In the genomic region with DNA sequence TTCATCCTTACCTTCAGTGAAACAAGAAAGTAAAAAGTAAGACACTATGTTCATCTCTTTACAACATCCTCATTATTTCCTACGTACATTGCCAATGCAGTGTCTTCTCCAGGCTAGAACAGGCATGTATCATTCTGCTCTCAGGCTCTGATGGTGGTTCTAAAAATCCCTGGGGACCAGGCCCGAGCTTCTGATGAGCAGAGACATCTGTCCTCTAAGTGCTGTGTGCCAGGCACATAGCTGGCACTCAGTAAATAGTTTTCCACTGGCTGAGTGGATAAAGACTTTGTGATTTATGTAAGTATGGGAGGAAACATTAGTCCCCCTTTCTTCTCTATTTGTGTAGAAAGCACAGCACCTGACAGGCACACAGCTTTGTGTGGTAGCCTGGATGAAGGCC, we compare ENCODE assay signal across 24 mouse cellular contexts.
A peak's percentile ranks its signal among the peaks of the same experiment; 100 is the strongest.
DNase-seq lines count a peak whose midpoint lies in the region; ATAC-seq lines count a peak whose summit lies in the region.
"Had no signal": no experiment of that assay in that cellular context is flagged by ENCODE, and none has a peak within 500 bp of the region (broad histone marks: within the 10 kb centered on the region; RNA-seq: fewer than 3 reads in every experiment).

No protein-coding gene starts in this region.

- WGBS in forebrain, embryonic 14.5 days: 44% methylated on average over 2 of the region's 2 CpGs
- WGBS in forebrain, embryonic 12.5 days: 78% methylated on average over 2 of the region's 2 CpGs
- WGBS in neural tube, embryonic 13.5 days: 39% methylated on average over 2 of the region's 2 CpGs

- H3K36me3 ChIP-seq in forebrain, embryonic 14.5 days (ENCODE audit: control insufficient read depth, insufficient read depth, low read length): no peaks in the 10 kb centered on the region
- H3K36me3 ChIP-seq in forebrain, embryonic 12.5 days (replicated peaks): no peaks in the 10 kb centered on the region
- no peaks in the 10 kb centered on the region for H3K36me3 ChIP-seq in neural tube, embryonic 13.5 days
- H3K36me3 ChIP-seq: embryonic facial prominence, embryonic 12.5 days; forebrain, embryonic 15.5 days; liver, embryonic 13.5 days; midbrain, embryonic 12.5 days had no signal

- peak; percentile 47 for DNase-seq in forebrain, embryonic 14.5 days (ENCODE audit: low spot score)
- DNase-seq in left cerebral cortex, postnatal 4 days: peak; percentile 51
- DNase-seq in left cerebral cortex, adult 18-20 months (ENCODE audit: low spot score in 2 of 2): no peak
- DNase-seq in brain, adult 2 months (ENCODE audit: low read depth, low spot score): peak; percentile 1
- DNase-seq in T-cell, adult 2 months (ENCODE audit: low spot score): no peak
- DNase-seq in left cerebral cortex, postnatal 14 days (ENCODE audit: low spot score in 2 of 2): no peak
- DNase-seq: adrenal gland, postnatal 25 days; cerebellum, adult 11-12 months; cerebellum, postnatal 25 days; gastrocnemius, postnatal 14 days; heart, adult 11 months; kidney, postnatal 25 days; liver, embryonic 13.5 days; lung, adult 2 months; lung, postnatal 14 days had no signal

- intact Hi-C loops in left cerebral cortex, postnatal 4 days (cut with DNase I): no loop called here
- intact Hi-C loops in left cerebral cortex, postnatal 14 days (cut with DNase I): no loop called here

- no peaks in the 10 kb centered on the region for H3K9me3 ChIP-seq in forebrain, embryonic 14.5 days (replicated peaks; ENCODE audit: control insufficient read depth, low read length)
- H3K9me3 ChIP-seq in forebrain, embryonic 12.5 days: no peaks in the 10 kb centered on the region
- no peaks in the 10 kb centered on the region for H3K9me3 ChIP-seq in neural tube, embryonic 13.5 days
- H3K9me3 ChIP-seq: embryonic facial prominence, embryonic 12.5 days; forebrain, embryonic 15.5 days; liver, embryonic 13.5 days; midbrain, embryonic 12.5 days had no signal

- H3K9ac ChIP-seq in forebrain, embryonic 14.5 days (ENCODE audit: low read length): no peak overlapping the region
- no peak overlapping the region for H3K9ac ChIP-seq in forebrain, embryonic 12.5 days
- H3K9ac ChIP-seq in neural tube, embryonic 13.5 days: no peak overlapping the region
- H3K9ac ChIP-seq: embryonic facial prominence, embryonic 12.5 days; forebrain, embryonic 15.5 days; liver, embryonic 13.5 days; midbrain, embryonic 12.5 days had no signal

- no peak overlapping the region for H3K27ac ChIP-seq in forebrain, embryonic 14.5 days (ENCODE audit: low read depth, low read length)
- H3K27ac ChIP-seq in forebrain, embryonic 12.5 days: no peak overlapping the region
- H3K27ac ChIP-seq in neural tube, embryonic 13.5 days (replicated peaks): no peak overlapping the region
- H3K27ac ChIP-seq: embryonic facial prominence, embryonic 12.5 days; forebrain, embryonic 15.5 days; layer of hippocampus, adult 2 months; liver, embryonic 13.5 days; midbrain, embryonic 12.5 days had no signal

- peaks cover 17% of the 10 kb centered on the region for H3K4me1 ChIP-seq in forebrain, embryonic 14.5 days (ENCODE audit: control insufficient read depth, insufficient read depth, low read length)
- peaks cover 10% of the 10 kb centered on the region for H3K4me1 ChIP-seq in forebrain, embryonic 12.5 days
- peaks cover 12% of the 10 kb centered on the region for H3K4me1 ChIP-seq in neural tube, embryonic 13.5 days (replicated peaks)
- H3K4me1 ChIP-seq: embryonic facial prominence, embryonic 12.5 days; liver, embryonic 13.5 days had no signal

- no peak overlapping the region for H3K4me3 ChIP-seq in forebrain, embryonic 14.5 days (ENCODE audit: low read depth, low read length)
- no peak overlapping the region for H3K4me3 ChIP-seq in forebrain, embryonic 12.5 days (replicated peaks)
- H3K4me3 ChIP-seq in neural tube, embryonic 13.5 days: no peak overlapping the region
- H3K4me3 ChIP-seq: embryonic facial prominence, embryonic 12.5 days; forebrain, embryonic 15.5 days; layer of hippocampus, adult 2 months; liver, embryonic 13.5 days; midbrain, embryonic 12.5 days; myocyte had no signal

- ATAC-seq in forebrain, embryonic 14.5 days: peak; percentile 16; the same call in 1 of the 2 replicates
- no peak for ATAC-seq in forebrain, embryonic 12.5 days (ENCODE audit: low FRiP score)
- ATAC-seq in neural tube, embryonic 13.5 days (ENCODE audit: low read depth): peak; percentile 87
- ATAC-seq: forebrain, embryonic 15.5 days; intestine, postnatal 0 days had no signal

- H3K27me3 ChIP-seq in forebrain, embryonic 14.5 days (replicated peaks; ENCODE audit: control insufficient read depth, insufficient read depth, low read length): no peaks in the 10 kb centered on the region
- no peaks in the 10 kb centered on the region for H3K27me3 ChIP-seq in forebrain, embryonic 12.5 days
- H3K27me3 ChIP-seq in neural tube, embryonic 13.5 days: no peaks in the 10 kb centered on the region
- H3K27me3 ChIP-seq: embryonic facial prominence, embryonic 12.5 days; forebrain, embryonic 15.5 days; liver, embryonic 13.5 days; midbrain, embryonic 12.5 days had no signal

- H3K4me2 ChIP-seq in forebrain, embryonic 14.5 days (ENCODE audit: low read length): no peak overlapping the region
- H3K4me2 ChIP-seq in forebrain, embryonic 12.5 days: no peak overlapping the region
- H3K4me2 ChIP-seq in neural tube, embryonic 13.5 days: no peak overlapping the region
- H3K4me2 ChIP-seq: embryonic facial prominence, embryonic 12.5 days; forebrain, embryonic 15.5 days; heart, embryonic 11.5 days; liver, embryonic 13.5 days; midbrain, embryonic 12.5 days had no signal

Comparison
In these comparisons a context has a peak if more than half of its experiments do, and no peak if none do; other contexts are left out.
1. DNase-seq: peak in forebrain, embryonic 14.5 days (single experiment), left cerebral cortex, postnatal 4 days (single experiment) and brain, adult 2 months (single experiment); none in left cerebral cortex, adult 18-20 months (0 of 2), T-cell, adult 2 months (single experiment) and left cerebral cortex, postnatal 14 days (0 of 2).